Mouse (Mus musculus): ENCODE measurements around the gene Nin. TPM values are rescaled to one million over a fixed set of nuclear protein-coding genes. Genes with fewer than 3 reads are reported as not detected.

Nin gene
- polyA plus RNA-seq, 1 experiment: 5.0 TPM

- TF ChIP-seq MYOG (IDR thresholded peaks at IDR 0.05; ENCODE audit: control insufficient read depth in 1 of 3, insufficient read depth in 1 of 3, insufficient read length in 2 of 3, low read depth in 2 of 3): no peak
- TF ChIP-seq REST (IDR thresholded peaks at IDR 0.05; ENCODE audit: insufficient read depth, insufficient read length): no peak
- TF ChIP-seq E2F4 (IDR thresholded peaks at IDR 0.05; ENCODE audit: insufficient read depth): no peak
- no peak for TF ChIP-seq USF1 (IDR thresholded peaks at IDR 0.05; ENCODE audit: low read depth)
- no peak for TF ChIP-seq MYOD1 (IDR thresholded peaks at IDR 0.05; ENCODE audit: control insufficient read depth in 1 of 3, insufficient read length in 2 of 3, low read depth in 2 of 3)
- no peak for TF ChIP-seq TCF3 (IDR thresholded peaks at IDR 0.05; ENCODE audit: insufficient read length, low read depth)
- no peak for TF ChIP-seq MAX (IDR thresholded peaks at IDR 0.05; ENCODE audit: low read depth)
- no peak for TF ChIP-seq CEBPB (IDR thresholded peaks at IDR 0.05; ENCODE audit: insufficient read depth, poor library complexity, severe bottlenecking)
- no peak for TF ChIP-seq TCF12 (IDR thresholded peaks at IDR 0.05; ENCODE audit: insufficient read depth, poor library complexity, severe bottlenecking)
- no peak for TF ChIP-seq POLR2A (IDR thresholded peaks at IDR 0.05; ENCODE audit: insufficient read length, low read depth)
- no peak for TF ChIP-seq POLR2AphosphoS2 (IDR thresholded peaks at IDR 0.05; ENCODE audit: insufficient read length, low read depth)
- TF ChIP-seq SRF (IDR thresholded peaks at IDR 0.05; ENCODE audit: control insufficient read depth, insufficient read length, low read depth): no peak
- H3K27me3 ChIP-seq (ENCODE audit: control insufficient read depth, insufficient read depth, insufficient read length): no peaks in the 10 kb centered on the region
- no peaks in the 10 kb centered on the region for H3K79me2 ChIP-seq (ENCODE audit: control insufficient read depth, insufficient read depth)
- no peak overlapping the region for H3K4me3 ChIP-seq
- H3K36me3 ChIP-seq (ENCODE audit: control insufficient read depth, insufficient read depth): peaks cover 14% of the 10 kb centered on the region
- H3ac ChIP-seq (ENCODE audit: control insufficient read depth, insufficient read length): no peak overlapping the region
- no peak overlapping the region for H3K4me2 ChIP-seq (ENCODE audit: low read depth)
Measured at GRCm38 (mm10) chr12:70044353-70044752, 69.2 kb downstream of the Nin start.

- no peak overlapping the region for H3K4me3 ChIP-seq
- no peaks in the 10 kb centered on the region for H3K27me3 ChIP-seq (ENCODE audit: control insufficient read depth, insufficient read depth, insufficient read length)
- no peak overlapping the region for H3ac ChIP-seq (ENCODE audit: control insufficient read depth, insufficient read length)
- TF ChIP-seq MAX (IDR thresholded peaks at IDR 0.05; ENCODE audit: low read depth) (no peak), MYOG (IDR thresholded peaks at IDR 0.05; ENCODE audit: control insufficient read depth in 1 of 3, insufficient read depth in 1 of 3, insufficient read length in 2 of 3, low read depth in 2 of 3) (no peak), TCF12 (IDR thresholded peaks at IDR 0.05; ENCODE audit: insufficient read depth, poor library complexity, severe bottlenecking) (no peak), TCF3 (IDR thresholded peaks at IDR 0.05; ENCODE audit: insufficient read length, low read depth) (no peak), SRF (IDR thresholded peaks at IDR 0.05; ENCODE audit: control insufficient read depth, insufficient read length, low read depth) (no peak), REST (IDR thresholded peaks at IDR 0.05; ENCODE audit: insufficient read depth, insufficient read length) (no peak), CEBPB (IDR thresholded peaks at IDR 0.05; ENCODE audit: insufficient read depth, poor library complexity, severe bottlenecking) (no peak), E2F4 (IDR thresholded peaks at IDR 0.05; ENCODE audit: insufficient read depth) (no peak), USF1 (IDR thresholded peaks at IDR 0.05; ENCODE audit: low read depth) (no peak), POLR2AphosphoS2 (IDR thresholded peaks at IDR 0.05; ENCODE audit: insufficient read length, low read depth) (no peak), POLR2A (IDR thresholded peaks at IDR 0.05; ENCODE audit: insufficient read length, low read depth) (no peak), MYOD1 (IDR thresholded peaks at IDR 0.05; ENCODE audit: control insufficient read depth in 1 of 3, insufficient read length in 2 of 3, low read depth in 2 of 3) (no peak)
- peaks cover 21% of the 10 kb centered on the region for H3K36me3 ChIP-seq (ENCODE audit: control insufficient read depth, insufficient read depth)
- H3K4me2 ChIP-seq (ENCODE audit: low read depth): no peak overlapping the region
- H3K79me2 ChIP-seq (ENCODE audit: control insufficient read depth, insufficient read depth): no peaks in the 10 kb centered on the region
Measured at GRCm38 (mm10) chr12:70043421-70043820, 70.1 kb downstream of the Nin start.

DNA sequence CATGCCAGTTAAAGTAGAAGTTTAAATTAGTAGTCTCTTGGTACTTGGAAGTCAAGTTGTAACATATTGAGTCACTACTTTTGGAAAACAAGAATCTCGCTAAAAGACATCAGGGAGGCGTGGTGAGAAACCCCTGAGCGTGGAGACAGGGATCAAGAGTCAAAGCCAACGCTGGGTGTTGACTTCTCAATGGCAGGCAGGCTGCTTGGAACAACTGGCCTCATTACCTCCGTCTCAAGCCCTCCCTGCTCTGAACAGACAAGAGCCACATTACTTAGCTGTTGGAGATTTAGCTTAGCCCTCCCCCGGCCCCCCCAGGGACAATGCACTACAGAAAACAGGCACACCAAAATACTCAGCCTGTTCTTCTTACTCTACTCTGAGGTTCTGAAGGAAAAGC is 72.5 kb downstream of the Nin start:
- no peak overlapping the region for H3K4me2 ChIP-seq (ENCODE audit: low read depth)
- no peak for TF ChIP-seq TCF12 (IDR thresholded peaks at IDR 0.05; ENCODE audit: insufficient read depth, poor library complexity, severe bottlenecking)
- TF ChIP-seq CEBPB (IDR thresholded peaks at IDR 0.05; ENCODE audit: insufficient read depth, poor library complexity, severe bottlenecking): no peak
- no peak for TF ChIP-seq MYOD1 (IDR thresholded peaks at IDR 0.05; ENCODE audit: control insufficient read depth in 1 of 3, insufficient read length in 2 of 3, low read depth in 2 of 3)
- no peak for TF ChIP-seq POLR2AphosphoS2 (IDR thresholded peaks at IDR 0.05; ENCODE audit: insufficient read length, low read depth)
- TF ChIP-seq MAX (IDR thresholded peaks at IDR 0.05; ENCODE audit: low read depth): no peak
- TF ChIP-seq E2F4 (IDR thresholded peaks at IDR 0.05; ENCODE audit: insufficient read depth): no peak

GRCm38 (mm10) chr12:70036722-70037305 is 76.7 kb downstream of the Nin start:
- Histone ChIP-seq H3ac (ENCODE audit: control insufficient read depth, insufficient read length) (no peak overlapping the region), H3K4me2 (ENCODE audit: low read depth) (no peak overlapping the region), H3K27me3 (ENCODE audit: control insufficient read depth, insufficient read depth, insufficient read length) (no peaks in the 10 kb centered on the region), H3K79me2 (ENCODE audit: control insufficient read depth, insufficient read depth) (no peaks in the 10 kb centered on the region), H3K4me3 (no peak overlapping the region), H3K36me3 (ENCODE audit: control insufficient read depth, insufficient read depth) (peaks cover 18% of the 10 kb centered on the region)
- no peak for TF ChIP-seq CEBPB (IDR thresholded peaks at IDR 0.05; ENCODE audit: insufficient read depth, poor library complexity, severe bottlenecking)
- TF ChIP-seq USF1 (IDR thresholded peaks at IDR 0.05; ENCODE audit: low read depth): no peak
- TF ChIP-seq POLR2AphosphoS2 (IDR thresholded peaks at IDR 0.05; ENCODE audit: insufficient read length, low read depth): no peak
- TF ChIP-seq TCF3 (IDR thresholded peaks at IDR 0.05; ENCODE audit: insufficient read length, low read depth): no peak
- no peak for TF ChIP-seq E2F4 (IDR thresholded peaks at IDR 0.05; ENCODE audit: insufficient read depth)
- TF ChIP-seq MYOD1 (IDR thresholded peaks at IDR 0.05; ENCODE audit: control insufficient read depth in 1 of 3, insufficient read length in 2 of 3, low read depth in 2 of 3): no peak
- no peak for TF ChIP-seq MAX (IDR thresholded peaks at IDR 0.05; ENCODE audit: low read depth)
- no peak for TF ChIP-seq REST (IDR thresholded peaks at IDR 0.05; ENCODE audit: insufficient read depth, insufficient read length)
- no peak for TF ChIP-seq MYOG (IDR thresholded peaks at IDR 0.05; ENCODE audit: control insufficient read depth in 1 of 3, insufficient read depth in 1 of 3, insufficient read length in 2 of 3, low read depth in 2 of 3)
- TF ChIP-seq SRF (IDR thresholded peaks at IDR 0.05; ENCODE audit: control insufficient read depth, insufficient read length, low read depth): no peak
- TF ChIP-seq POLR2A (IDR thresholded peaks at IDR 0.05; ENCODE audit: insufficient read length, low read depth): no peak
- TF ChIP-seq TCF12 (IDR thresholded peaks at IDR 0.05; ENCODE audit: insufficient read depth, poor library complexity, severe bottlenecking): no peak

More for the DNA sequence above, 72.5 kb downstream of the Nin start:
- no peak overlapping the region for H3K4me3 ChIP-seq
- peaks cover 19% of the 10 kb centered on the region for H3K36me3 ChIP-seq (ENCODE audit: control insufficient read depth, insufficient read depth)
- no peaks in the 10 kb centered on the region for H3K27me3 ChIP-seq (ENCODE audit: control insufficient read depth, insufficient read depth, insufficient read length)
- H3ac ChIP-seq (ENCODE audit: control insufficient read depth, insufficient read length): no peak overlapping the region
- H3K79me2 ChIP-seq (ENCODE audit: control insufficient read depth, insufficient read depth): no peaks in the 10 kb centered on the region
